Mouse (Mus musculus): ENCODE results near the gene Serpini2. TPM values are rescaled to one million over a fixed set of nuclear protein-coding genes. Genes with fewer than 3 reads are reported as not detected.
"Not testable (repeated sequence)": the region's sequence is repeated elsewhere in the genome, so short reads cannot be mapped to it uniquely, and the experiment has no call there.

The Serpini2 gene
- not detected for total RNA-seq (2021)
- long read RNA-seq, experiment 1, result 0 reads
- long read RNA-seq, experiment 2, result 0 reads

DNA sequence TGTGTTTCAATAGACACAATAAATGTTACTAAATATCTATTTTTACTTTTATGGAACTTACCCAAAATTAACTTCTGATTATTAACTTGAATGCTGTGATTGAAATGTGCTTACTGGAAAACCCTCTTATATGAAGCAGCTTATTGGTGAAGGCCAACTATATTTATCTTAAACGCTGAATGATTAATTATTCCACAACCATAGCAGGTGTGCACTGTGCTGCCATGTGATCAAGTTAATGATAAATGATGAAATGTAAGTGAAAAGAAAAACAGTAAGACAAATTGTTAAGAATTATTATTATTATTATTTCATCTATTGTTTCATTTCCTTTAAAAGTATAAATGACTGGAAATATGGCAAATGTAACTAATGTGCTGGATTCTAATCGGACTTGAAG lies at the start of gene Serpini2:
Gene Serpini2, minus strand, starts transcription at position 101 of the 400 bp plus-strand sequence.
- no peak for DNase-seq (ENCODE audit: low spot score in 2 of 2)

DNA sequence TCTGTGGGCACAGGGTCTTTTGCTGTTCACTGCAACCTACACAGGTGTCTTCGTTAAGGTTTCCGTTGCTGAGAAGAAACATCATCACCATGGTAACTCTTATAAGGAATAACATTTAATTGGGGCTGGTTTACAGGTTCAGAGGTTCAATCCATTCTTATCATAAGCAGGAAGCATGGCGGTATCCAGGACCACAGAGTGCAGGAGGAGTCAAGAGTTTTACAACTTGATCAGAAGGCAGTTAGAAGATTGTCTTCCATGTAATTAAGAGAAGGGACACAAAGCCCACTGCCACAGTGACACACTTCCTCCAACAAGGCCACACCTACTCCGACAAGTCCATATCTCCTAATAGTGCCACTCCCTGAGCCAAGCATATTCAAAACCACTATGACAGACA lies 39.0 kb upstream of the Serpini2 start:
- DNase-seq (ENCODE audit: low spot score in 2 of 2), result no peak

DNA sequence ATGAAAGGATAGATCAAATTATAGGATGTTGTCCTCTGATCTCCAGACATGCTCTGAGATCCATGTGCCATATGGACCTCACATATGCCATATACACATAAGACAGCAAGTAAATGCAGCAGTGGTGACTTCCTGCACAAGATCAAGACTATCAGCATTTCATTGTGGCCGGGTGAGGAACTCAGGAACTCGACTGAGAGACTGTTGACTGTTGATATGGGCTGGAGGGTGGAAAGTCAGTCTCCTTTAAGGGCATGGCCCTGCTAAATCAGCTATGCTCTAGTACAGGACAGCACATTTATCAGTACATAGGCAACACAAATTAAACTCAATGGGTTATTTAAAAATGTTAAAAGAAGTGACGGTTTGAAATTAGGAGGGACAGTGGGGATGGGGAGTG lies 38.4 kb upstream of the Serpini2 start:
- no peak for DNase-seq (ENCODE audit: low spot score in 2 of 2)

DNA sequence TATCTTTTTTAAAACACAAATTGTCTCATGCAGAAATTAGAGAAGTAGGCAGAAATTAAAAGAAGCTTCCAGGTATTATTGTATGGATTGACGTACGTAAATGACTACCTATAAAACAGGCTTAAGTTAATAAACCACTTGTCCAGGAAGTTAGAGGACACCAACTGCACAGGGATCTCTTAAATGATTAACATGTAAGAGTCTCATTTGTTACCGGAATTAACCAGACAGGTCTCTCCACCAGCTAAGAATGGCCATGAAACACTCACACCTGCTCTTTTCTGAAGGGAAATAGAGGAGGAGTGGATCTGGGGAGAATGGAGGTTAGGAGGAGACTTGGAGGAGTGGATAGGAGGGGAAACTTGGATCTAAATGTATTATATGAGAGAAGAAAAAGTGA lies 35.7 kb upstream of the Serpini2 start:
- no peak for DNase-seq (ENCODE audit: low spot score in 2 of 2)

DNA sequence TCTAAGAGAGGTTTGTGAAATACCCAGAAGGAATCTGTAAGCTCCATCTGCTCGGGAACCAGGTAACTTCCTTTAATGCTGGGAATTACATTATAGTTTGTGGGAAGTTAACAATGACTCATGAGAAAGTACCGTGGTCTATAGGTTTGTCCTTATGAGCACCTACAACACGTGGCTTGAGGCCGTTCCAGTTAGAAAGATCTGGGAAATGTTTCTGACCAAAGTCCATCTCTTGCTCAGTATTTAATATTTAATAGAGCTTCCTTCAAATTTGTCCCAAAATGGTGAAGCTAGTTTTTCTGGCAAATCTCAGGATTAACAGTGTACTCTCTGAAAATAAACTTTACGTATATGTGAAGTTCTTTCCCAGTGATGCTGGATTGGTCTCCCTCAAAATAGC lies 34.7 kb upstream of the Serpini2 start:
- DNase-seq (ENCODE audit: low spot score in 2 of 2), result no peak

DNA sequence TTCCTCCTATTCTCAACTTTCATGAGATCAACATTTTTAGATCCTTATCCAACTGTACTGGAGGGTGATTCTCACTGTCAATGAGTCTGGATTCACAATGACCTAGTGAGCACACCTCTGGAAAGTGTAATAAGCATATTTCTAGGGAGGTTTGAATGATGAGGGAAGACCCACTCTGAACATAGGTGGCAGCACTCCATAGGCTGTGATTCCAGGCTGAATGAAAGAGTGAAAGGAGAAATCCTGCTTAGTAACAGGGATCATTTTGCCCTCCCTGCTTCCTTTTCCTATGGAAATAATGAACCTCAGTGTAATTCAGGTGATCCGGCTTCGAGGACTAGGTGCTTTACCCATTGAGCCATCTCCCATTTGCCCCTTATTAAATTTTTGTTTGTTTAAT lies 31.2 kb upstream of the Serpini2 start:
- no peak for DNase-seq (ENCODE audit: low spot score in 2 of 2)

DNA sequence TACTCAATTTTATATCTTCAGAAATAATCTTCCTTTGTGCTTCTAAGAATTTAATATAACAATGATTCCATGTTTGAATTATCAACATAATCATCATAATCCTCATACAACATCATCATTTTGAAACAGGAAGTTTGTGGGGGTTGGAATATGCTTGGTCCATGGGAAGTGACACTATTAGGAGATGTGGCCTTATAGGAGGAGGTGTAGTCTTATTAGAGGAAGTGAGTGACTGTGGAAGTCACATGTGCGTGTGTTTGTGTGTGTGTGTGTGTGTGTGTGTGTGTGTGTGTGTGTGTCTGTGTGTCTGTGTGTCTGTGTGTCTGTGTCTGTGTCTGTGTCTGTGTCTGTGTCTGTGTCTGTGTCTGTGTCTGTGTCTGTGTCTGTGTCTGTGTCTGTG lies 29.6 kb upstream of the Serpini2 start:
- DNase-seq (ENCODE audit: low spot score in 2 of 2), result not testable (repeated sequence)

DNA sequence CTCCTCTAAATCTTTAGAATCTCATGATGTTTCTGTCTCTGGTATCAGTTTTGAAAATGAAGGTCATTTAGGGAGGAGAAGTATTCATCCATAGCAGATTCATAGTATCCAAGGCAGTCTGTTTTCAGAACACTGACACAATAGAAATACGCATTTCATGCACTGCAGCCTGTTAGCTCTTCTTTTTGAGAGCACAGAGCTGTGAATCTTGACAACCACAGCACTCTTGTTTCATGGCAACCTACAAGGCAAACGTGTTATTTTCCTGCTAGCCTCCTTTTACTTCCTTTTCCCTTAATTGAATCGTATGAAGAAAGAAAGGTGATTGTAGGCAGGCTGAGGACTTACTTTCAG lies 27.9 kb upstream of the Serpini2 start:
- no peak for DNase-seq (ENCODE audit: low spot score in 2 of 2)

DNA sequence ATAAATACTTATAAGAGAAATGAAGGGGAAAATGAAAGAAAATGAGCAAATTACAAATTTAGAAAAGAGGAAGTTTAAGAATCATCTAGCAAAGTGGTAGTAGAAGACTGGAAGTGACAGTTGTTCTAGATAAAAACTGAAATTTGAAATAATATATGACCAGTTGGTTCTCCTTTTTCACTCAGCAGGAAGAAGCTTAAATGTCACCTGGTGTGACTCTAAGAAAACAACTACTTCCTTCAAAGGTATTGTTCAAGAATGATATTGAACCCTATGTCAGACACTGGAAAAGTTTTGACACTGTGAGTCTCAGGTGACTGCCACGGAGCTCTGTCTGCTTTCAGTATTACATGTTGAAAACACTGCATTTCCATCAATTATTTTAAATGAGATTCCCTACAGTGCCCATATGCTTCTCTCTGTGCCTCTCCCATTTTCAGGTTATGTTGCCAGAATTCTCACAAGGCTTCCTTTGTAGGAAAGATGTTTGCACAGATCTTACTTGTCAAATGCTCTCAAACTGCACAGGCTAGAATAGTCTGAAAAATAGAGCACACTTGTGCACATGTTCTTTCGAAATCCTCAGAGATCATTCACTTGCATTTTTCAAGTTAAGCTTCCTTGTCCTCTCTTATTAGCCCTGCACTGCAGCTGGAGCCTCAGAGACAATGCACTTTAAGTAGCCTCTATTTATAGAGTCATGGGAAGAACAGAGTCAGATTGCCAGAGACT lies 27.3 kb upstream of the Serpini2 start:
- DNase-seq (ENCODE audit: low spot score in 2 of 2), result no peak

DNA sequence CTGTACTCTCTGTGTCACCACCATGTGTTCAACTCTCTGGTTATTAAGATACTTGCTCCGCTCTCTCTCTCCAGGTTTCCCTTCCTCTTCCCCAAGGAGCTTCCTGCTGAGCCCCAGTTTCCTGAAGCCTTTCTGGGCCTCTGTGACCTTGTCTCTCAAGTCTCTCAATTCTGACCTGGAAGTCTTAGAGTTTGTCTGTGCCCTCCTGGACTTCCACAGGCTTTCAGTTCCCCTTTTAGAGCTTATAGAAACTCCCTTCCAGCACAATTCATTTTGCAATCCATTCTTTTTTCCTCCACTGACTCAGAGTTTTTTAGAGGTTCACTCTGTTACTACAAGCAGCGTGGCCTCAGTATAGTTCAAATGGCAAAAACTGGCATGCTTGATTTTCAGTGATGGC lies 23.4 kb upstream of the Serpini2 start:
- no peak for DNase-seq (ENCODE audit: low spot score in 2 of 2)

DNA sequence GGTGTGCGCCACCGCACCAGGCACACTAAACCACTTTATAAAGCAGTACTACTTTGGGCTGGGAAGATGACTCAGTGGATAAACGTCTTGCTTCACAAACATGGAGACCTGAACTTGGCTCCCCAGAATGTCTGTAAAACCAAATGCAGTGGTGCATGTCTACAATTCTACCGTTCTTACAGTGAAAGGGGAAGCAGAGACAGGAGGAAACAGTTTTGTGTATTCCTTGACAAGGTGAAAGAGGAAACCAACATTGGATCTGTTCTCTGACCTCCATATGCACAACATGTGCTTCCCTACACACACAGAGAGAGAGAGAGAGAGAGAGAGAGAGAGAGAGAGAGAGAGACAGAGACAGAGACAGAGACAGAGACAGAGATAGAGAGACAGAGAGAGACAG lies 7.6 kb upstream of the Serpini2 start:
- no peak for DNase-seq (ENCODE audit: low spot score in 2 of 2)

DNA sequence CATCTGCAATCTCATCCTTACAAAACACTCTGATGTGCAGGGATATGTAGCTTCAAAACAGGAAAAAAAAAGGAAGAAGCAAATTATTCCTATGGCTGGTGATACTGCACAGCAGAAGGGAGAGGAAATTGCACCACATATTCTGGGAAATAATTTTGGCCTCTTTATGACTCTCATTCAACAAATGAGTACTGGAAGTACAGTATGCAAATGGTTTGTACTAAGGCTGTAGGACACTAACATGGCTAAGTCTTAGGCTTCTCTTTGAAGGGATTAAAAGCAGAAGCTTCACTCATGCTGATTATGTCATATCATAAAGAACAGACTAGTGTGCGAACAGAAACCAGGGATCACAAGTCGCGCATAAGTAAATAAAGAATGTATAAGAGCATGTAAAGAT lies 6.6 kb upstream of the Serpini2 start:
- DNase-seq (ENCODE audit: low spot score in 2 of 2), result no peak

DNA sequence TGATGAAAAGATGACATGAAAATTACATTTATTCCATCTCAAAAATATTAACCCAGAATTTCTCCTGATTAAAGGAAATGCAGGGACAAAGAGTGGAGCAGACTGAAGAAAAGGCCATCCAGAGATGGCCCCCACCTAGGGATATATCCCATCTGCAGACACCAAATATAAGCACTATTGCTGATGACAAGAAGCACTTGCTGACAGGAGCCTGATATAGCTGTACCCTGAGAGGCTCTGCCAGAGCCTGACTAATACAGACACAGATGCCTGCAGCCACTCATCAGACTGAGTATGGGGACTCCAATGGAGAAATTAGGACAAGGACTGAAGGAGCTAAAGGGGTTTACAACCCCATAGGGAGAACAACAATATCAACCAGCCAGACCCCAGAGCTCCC lies 5.2 kb upstream of the Serpini2 start:
- no peak for DNase-seq (ENCODE audit: low spot score in 2 of 2)

DNA sequence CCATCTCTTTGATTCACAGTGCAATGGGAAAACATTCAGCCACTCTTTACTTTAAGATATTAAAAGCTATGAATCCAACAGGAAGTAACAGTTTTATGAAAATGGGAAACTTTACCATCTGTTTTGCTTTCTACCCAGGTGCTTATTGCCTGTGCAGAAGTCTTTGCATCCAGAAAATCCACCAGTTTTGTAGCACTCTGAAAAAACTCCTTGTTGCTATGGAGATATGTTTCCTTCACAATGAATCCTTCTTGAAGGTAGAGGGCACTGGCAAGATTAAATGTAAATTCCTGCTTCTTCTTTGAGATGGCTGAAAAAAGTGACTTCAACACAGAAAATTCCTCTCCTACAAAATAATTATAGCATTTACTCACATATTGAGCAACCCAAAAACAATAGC lies 10.5 kb downstream of the Serpini2 start:
- no peak for DNase-seq (ENCODE audit: low spot score in 2 of 2)

DNA sequence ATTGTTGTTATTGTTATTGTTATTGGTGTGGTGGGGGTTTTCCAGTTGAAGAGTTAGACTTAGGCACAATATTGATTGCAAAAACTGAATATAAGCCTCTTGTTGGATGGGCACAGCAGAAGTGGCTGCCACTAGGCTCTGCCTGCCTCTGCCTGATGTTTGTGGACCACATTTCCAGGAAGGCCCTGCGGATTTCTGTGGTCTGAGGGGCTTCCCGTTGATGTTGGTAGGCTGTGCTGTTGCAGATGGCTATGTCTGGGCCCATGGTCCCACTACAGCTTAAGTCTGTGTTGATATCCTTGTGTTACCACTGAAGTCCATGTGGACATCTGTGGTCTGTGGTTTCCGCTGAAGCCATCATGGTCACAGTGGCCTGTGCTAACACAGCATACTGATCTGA lies 50.2 kb downstream of the Serpini2 start:
- DNase-seq (ENCODE audit: low spot score in 2 of 2), result no peak

DNA sequence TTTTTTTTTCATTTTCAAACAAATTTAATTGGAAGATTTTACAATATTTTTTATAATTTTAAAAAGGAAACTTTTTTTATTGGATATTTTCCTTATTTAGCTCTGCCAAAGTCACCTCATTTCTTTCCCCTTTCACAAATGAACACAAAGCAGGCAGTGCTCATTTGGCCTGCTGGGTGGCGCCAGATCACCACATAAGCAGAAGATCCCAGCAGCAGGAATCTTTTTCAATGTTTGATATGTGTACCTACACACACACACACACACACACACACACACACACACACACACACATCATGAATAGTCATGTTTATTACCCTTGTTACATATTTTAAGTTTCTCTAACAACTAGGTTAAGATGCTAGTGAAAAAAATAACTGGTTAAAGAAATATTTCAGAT lies 50.7 kb downstream of the Serpini2 start:
- peak; percentile 56 to 58 for DNase-seq (ENCODE audit: low spot score in 2 of 2)

DNA sequence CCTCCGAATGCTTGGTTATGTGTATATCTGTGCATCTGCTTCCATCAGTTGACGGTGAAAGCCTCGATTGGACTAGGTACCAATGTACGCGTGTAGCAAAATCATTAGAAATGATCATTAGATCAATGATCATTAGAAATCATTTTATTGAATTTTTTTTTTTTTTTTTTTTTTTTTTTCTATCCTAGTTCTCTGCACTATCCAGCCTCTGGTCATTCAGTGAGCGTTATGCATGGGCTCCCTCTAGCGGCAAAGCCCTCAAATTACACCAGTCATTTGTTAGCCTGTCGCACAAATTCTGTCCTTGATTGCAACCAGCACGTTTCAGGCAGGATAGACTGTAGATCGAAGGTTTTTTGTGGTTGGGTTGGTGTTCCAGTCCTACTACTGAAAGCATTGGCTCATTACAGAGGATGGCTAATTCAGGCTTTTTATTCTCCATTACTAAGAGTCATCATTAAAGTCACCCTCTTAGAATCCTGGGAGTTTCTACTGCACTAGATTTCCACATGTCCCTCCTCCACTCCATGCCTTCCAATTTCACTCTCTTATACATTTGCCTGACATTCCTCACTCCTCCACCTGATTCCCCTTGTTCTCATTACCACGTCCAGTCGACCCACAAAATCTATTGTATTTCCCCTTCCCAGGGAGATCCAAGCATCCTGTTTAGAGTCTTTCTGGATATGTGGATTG lies 66.9 kb downstream of the Serpini2 start:
- peak; percentile 58 to 59 for DNase-seq (ENCODE audit: low spot score in 2 of 2)

Other genes starting within 250 kb of the Serpini2 start
- gene Zbbx, start 105.0 kb downstream of the Serpini2 start, total RNA-seq (2021), result 1 to 10 TPM; 2.1 to 3.6 TPM
- under 1 TPM; 0.14 to 0.40 TPM for gene Wdr49, start 212.1 kb upstream of the Serpini2 start, total RNA-seq (2021)